Mouse (Mus musculus): ENCODE results near the gene Mgll.
A peak's percentile ranks its signal among the peaks of the same experiment; 100 is the strongest.

Gene Mgll

DNA sequence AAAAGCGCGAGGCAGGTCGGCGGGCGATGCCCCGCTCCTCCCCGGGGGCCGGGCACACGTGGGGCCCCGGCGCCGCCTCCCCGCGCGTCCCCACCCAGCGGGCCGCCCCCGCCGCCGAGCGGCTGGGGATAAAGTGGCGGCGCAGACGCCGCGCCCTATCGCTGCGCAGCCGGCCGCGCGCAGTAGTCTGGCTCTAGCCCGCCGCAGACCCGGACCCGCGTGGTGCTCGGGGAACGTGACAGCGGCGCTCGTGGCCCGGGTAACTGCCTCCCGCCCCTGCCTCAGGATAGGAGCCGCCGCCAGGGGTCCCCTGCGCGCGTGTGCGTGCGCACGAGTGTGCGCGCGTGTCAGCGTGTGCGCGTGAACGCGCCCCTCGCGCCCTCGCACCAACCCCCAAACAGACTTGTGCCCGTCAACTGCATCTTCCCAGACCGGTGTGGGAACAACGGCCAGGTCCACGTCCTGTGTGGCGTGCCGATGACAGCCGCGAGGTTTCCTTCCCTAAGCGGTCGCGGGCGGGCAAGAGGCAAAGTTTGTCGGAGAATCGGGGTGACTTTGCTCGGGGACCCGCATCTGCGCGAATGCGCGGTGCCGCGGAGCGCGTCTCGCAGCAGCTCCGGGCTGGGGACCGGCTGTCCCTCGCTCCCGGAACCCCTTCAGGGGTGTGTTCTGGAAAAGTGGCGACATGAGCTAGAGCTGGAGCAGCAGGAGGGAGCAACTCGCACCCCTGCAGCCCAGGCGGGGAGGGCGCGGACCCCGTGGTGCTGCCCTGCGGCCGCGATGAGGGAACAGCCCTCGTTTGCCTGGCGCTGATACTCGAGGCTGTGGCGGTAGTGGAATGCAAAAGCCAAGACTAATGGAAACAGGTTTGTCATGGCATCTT is at the start of gene Mgll:
Gene Mgll, plus strand, starts transcription at position 100 of the 883 bp plus-strand sequence.
- peak; percentile 66 to 88 for DNase-seq

DNA sequence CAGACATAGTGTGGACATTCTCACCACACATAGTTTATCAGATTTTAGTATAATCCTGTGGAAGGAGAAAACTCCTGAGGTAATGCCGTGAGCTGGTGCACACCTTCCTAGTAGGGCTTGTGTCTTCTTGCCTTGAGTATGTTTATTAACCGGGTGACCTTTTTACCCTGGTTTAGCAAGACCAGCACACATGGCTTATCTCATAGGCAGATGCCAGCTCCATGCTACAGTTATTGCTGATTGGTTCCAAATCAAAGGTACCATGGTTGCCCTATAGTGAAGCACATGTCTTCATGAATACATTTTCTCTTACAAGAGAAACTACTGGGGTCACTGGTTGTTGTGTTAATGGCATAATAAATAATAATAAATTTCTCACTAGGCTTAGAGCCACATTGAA is 48.4 kb upstream of the Mgll start:
- no peak for DNase-seq

DNA sequence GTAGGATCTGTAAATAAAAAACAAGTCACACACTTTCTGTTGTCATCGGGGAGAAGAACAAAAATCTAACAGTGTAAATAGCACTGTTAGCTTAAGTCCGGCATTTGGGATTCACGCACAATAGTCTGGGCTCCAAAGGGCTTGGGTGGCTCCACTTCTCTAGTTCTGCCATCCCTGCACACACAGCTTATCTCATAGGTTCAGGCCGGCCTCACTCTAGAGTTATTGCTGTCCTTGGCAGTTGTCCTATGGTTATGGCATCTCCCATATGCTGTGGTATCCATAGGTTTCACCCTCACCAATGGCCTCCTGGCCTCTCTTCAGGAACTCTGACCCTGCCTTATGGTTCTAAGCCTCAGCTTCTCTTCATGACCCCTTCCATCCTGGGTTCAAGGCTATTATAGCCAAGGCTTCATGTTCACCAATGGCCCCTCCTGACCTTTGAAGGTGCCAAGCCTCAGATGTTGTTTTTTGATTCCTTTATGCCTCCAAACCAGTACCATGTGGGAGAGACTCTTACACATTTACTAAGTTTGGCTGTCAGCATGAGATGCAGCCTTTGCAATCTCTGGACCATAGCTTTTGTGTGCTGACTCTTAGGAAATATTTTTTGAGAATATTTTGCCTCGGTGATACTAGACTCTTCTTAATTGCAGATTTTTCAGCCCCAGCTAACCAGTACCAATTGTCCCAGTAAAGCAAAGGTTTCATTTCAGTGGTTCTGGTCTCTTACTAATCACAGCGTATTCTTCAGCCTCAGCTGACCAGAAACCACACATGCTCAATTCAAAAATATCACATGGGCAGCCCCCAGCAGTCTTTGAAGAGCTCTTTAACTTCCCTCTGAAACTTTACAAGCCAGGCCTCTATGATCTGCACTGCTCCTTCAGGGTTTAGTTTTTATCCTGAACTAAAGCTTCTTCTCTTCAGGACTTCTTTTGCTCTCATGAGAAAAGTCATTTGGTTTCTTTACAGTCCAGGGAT is 47.2 kb upstream of the Mgll start:
- DNase-seq = no peak

DNA sequence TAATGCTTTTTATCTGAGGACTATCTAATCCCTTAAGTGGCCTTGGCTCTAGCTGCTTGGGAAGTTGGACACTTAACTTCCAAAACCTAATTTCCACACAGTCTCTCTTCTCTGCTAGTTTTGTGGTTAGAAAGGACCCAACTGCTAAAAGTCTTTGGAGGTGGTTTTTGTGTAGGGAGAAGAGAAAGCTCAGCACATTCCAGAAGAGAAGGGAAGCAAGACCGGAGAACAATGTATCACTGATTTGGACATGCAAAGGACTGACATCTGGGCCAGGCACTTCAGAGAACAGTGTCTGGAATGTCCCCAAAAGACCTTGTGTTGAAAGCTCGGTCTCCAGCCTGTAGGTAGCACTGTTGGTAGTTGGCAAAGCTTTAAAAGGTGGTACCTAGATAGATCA is 46.5 kb upstream of the Mgll start:
- DNase-seq = peak in 1 of 2 experiments; percentile 9

DNA sequence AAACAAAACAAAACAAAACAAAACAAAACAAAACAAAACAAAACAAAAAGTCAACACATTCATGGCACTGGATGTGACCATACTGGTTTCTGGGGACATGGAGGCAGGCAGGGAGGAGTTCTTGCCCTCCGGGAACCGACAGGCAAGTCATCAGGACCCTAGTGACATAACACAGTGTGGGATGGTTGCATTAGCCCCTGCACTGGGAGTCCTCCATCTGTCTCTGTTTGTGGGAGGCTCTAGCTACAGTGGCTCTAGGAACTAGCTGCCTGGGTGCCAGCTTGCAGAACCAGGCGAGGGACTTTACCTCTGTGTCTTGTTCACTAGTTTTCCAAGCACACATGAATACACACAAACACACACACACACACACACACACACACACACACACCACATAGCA is 43.2 kb upstream of the Mgll start:
- DNase-seq = no peak

DNA sequence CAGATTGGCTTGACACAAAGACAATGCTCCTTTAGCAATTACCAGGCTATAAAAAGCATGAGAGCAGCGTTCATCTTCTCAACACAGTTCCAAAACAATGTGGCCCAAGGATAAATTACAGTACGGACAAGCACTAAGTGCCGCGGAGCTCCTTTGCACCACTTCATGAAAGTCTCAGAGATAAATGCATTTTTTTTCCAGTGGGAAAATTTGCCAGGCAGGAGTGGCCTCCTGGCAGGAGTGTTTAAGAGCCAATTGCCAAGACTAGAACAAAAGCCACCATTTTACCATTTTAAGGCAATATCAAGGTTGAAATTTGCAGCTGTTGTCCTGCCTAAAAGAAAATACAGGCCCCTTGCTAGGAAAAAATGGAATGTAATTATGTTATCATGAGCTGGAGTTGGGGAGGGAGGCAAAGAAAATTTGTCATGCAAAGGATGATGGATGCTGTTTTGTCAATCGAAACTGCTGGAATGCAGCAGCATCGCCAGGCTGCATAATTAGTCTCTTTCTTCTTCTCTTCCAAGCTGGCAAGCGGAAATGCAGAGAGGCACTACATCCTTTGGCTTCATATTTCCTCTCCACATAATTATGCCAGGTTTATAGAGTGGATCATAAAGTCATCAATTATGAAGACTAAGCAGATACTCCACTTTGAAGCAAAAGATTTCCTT is 40.7 kb upstream of the Mgll start:
- DNase-seq = no peak

DNA sequence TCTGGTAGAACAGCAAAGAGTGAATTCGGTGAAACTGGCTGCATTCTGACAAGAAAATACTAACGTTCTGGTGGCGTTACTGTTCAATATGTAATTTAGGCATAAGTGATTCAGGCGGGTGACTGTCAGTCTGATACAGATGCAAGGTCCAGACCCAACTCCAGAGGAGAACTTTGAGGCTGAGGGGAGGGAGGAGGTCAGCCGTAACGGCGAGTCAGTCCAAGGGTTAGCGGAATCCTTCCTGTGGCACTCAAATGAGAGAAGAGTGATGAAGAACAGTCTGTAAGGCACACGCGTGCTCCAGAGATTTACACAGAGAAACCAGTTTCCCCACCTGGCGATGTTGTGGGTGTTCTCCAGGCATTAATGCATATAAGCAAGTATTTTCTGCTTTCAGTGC is 36.0 kb upstream of the Mgll start:
- peak; percentile 57 to 76 for DNase-seq

DNA sequence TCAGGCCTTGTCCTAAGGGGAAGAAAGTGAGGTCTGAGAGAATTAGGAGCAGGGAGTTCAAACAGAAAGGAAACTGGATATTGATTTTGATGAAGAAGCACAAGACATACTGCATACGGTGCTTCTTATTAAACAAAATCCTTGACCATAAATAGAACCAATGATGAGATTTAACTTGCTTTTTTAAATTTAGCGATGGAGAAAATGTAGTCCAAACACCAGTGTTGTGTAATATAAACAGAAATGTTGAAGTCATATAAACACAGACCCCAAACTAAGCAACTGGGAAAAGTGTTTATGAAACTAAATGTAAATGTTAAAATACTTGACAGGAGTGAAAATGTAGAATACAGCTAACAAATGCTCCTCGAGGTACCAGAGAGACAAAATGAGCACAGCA is 35.5 kb upstream of the Mgll start:
- DNase-seq = no peak

DNA sequence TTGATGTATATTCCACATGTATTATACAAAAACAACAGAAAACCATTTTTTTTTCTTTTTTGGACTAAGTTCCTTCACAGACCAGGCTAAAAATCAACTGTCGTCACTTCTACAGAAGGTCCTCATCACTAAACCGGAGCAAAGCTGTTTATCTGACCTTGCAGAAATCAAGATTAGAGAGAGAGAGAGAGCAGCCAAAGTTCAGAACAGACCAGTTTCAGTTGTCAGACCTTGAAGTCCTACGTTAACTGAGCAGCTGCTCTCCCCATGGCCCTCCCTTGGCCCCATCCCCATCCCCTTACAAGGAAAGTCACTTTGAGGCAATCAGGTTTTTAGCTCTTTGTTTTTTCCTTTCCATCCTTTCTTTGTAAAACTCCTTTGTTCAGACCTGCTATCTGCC is 34.0 kb upstream of the Mgll start:
- peak in 1 of 2 experiments; percentile 47 for DNase-seq

DNA sequence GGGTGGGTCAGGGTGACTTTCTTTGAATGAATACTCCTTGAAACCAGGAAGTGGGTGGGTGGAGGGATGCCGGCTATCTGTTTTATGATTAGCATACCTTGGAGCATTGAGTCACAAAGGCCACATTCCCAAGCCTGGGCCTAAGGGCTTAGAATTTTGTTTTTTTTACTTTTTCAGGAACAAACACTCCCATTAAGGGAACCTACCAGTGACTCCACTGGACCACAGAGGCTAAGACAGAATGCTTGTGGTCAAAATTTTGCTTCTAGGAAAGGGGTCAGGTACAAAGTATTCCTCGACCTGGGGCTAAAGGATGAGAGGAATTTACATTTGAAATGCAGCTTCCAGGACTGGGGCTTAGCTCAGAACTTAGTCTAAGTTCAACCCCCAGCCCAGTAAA is 32.9 kb upstream of the Mgll start:
- no peak for DNase-seq

DNA sequence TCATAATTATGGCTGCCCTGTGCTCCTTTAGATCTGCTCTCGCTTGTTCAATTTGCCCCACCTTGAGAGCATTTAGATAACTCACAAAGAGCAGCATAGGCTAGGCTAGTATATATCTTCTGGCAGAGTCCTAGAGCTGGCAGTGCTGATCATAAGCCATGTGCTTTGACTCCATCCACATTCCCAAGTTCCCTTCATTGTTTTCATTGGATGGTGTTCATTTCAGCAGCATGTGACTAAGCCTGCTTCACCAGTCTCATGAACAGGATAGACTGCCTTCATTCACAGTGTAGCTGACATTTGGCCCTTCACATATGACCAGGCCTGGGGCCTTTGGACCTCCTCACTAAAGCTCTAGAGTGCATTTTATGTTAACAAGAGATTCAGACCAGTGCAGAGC is 21.3 kb upstream of the Mgll start:
- no peak for DNase-seq

DNA sequence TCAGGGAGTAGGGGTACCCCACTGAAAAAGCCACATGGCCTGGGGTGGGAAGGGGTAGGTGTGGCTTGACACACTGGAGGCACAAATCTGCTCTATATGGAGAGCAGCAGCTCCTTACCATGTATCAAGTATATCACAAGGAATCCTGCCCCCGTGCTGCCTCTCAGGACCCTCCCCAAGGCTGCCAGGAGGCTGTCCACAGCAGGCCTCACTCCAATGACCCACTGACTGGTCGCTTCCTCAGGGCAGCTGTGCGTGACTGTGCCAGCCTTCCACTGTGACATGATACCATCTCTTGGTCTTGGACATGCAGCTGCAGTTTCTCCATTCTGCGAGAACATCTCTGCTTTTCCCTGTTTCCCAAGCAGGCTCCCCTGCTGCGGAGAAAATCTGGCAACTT is 20.5 kb upstream of the Mgll start:
- DNase-seq = no peak

DNA sequence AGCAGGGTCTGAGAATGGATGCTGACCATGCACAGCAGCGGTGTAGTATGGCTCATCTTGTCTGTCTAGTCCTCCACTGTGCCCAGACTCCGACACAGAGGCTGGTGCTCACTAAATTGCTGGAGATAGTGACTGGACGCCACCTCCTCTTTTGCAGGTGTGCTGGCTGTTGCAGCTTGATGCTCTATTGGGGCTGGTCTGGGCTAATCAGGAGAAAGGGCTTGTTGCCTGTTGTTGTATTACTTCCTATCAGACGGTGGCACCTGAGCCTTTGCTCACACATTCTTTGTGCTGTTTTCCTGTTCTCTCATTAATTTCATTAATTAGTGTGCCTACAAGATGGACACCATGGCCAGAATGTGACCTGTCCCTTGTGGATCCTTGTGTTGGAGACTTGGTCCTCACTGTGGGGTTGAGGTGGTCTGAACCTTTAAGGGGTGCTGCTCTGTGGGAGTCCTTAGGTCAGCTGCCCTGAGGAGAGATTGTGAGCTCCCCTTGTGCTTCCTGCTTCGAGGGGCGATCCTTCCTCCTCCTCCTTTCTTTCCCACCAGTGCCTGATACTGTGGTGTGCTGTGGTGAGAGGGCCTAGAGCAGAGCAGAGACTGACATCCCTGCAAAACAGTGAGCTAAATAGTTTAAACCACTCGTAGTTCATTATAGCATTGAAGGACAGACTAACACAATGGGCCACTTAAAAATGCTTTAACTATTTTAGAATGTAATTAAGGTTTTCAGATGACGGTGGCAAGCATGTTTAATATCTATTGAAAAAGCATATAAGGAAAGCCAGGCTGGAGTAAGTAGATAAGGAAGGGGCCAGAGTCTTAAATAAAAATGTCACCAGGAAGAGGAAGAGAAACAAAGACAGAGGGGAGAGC is 15.6 kb upstream of the Mgll start:
- no peak for DNase-seq

DNA sequence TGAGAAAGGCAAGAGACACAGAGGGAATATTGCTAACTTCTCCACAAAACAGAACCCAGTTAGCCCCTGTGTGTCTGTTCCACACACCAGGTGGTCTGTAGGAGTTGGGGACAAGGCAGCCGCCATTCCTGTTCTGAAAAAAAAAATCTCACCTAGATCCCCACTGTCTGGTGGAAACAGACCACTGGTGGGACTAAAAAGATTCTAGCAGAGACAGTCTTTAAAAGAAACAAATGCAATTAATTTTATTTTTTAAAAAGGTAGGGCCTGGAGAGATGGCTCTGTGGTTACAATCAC is 15.0 kb upstream of the Mgll start:
- DNase-seq = no peak

DNA sequence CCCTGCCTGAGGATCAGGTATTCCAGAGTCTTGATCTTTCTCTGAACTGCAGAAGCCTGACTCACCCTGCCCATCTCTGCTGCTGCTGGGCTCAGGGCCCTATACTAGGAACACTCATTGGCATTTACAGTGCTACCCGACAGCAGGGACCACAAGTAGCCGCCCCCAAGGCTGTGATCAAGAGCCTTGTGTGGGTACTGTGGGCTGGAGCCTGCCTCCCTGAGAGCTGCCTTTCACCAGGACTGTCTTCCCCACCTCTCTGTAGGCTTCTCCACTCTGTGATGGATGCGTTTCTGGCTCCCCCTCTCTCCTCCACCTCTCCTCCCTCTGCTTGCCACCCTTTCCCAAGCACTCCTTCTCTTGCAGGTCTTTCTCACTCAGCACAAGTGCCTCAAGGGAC is 12.9 kb upstream of the Mgll start:
- DNase-seq = no peak

DNA sequence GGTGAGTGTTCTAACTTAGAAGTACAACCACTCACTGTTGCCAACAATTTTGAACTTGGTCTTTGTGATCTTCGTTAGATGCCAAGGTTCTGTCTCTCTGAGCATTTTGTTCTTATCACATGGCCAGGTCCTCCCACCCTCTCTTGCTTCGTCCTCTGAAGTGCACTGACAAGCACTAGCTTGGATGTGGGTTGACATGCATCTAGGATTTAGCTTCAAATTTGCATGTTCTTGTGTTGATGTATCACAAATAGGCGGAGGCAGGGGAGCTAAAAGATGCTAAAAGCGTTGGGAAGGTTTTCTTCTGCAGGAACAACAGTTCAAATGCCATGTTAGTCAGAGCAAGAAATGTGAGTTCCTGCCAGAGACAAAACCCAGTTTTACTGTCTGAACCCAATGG is 12.1 kb upstream of the Mgll start:
- no peak for DNase-seq

DNA sequence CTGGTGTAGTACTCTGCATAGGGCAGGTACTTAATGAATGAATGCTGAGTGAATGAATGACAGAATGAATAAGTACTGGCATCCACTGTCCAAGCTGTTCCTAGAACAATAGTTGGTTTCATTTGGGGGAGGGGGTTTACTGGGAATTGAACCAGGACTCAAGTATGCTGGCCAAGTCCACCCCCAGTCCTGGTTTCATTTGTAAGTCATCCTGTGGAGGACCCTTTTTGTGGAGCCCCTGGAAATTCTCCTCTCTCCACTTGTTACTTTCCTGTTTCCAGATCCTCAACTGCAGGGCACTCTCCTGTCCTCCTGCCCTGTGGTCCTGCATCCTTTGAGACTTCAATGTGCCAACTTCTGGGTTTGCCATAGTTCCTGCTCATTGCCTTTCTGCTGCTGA is 10.9 kb upstream of the Mgll start:
- DNase-seq = no peak

DNA sequence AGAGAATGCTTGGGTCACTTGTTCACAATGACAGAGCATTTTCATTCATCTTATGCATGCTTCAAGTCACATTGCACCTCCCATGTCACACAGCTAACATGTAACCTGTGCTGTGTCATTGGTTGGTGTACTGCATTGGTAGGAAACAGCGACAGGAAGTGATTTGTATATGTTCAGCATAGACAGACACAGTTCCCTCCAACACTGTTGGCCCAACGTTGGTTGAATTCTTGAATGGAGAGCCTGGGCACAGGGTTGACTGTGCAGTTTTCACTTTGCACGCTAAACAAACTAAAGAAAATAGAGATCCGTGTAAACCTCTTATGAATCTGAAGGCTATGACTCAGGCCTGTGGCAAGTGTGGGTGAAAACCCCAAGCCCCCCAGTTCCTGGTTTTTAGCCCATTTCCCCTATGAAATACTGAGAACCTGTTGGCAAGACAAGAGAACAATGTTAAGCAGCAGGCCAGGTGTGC is 10.0 kb upstream of the Mgll start:
- no peak for DNase-seq

DNA sequence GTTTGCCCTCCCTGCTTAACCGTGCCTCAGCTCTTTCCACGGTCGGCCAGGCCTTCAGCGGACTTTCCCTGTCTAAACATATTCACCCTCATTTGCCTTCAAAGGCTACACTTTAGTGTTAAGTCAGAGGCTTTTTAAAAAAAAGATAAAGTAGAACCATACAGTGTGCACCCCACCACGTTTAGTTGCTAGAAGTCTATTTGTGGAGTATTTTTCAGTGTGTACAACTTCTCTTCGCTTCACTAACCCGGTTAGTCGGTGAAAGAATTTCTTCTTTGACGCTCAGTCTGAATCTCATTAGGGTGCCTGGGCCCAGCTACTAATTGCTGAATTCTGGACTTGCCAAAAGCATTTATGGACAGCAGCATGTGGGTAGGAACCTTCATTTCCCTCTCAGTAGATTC is 8.8 kb upstream of the Mgll start:
- peak; percentile 40 to 69 for DNase-seq

DNA sequence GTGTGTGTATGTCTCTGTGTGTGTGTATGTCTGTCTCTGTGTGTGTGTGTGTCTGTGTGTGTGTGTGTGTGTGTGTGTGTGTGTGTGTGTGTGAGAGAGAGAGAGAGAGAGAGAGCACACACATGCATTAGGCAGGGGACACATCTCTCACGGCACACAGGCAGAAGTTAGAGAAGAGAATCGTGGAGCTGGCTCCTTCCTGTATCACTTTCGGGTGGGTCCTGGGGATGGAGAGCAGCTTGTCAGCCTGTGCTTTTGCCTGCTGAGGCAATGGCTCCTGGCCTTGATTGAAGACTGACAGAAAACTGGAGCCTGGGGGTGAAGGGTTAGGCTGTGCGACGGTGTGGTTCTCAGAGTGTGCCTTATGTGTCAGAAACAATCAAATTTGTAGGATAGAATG is 8.2 kb upstream of the Mgll start:
- DNase-seq = no peak

DNA sequence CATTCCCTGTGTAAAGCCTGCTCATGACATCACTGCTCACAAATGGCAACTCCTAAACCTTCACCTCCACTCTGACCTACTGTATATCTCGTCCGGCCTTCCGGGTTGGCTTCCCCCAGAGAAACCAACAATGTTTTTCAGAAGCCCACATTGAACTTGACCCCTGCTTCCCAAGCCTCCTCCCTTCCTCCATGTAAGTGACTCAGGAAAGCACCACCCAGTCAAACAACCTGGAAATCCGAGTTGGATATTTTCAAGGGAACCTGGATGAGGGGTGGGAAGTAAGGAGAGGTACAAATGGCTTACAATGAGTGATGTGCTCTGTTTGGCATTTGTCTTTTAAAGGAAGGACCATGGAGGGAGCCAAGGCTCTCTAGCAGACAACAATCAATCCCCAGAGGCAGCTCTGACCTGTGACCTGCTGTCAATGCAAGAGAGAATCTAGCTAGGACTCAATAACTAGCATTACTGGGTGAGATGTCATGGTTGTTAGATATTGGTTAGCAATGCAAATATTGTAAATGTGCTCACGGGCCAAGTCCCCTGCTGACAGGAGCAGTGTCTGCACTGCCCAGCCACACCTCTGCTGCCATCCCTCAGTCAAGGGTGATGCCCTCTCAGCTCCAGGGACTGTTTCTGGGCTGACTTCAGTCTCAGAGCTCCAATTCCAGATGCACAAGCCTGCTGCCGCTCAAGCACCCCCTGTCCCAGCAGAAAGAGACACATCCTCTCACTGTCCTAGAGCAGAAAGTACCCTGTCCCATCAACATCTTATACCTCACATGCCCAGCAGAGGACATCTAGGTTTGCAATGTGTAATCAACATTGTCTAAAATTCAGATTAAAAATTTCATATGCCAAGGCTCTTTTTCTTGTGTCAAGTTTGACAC is 6.8 kb upstream of the Mgll start:
- peak in 1 of 2 experiments; percentile 60 for DNase-seq
